Mouse (Mus musculus): ENCODE results near the gene Olfr603. TPM values are rescaled to one million over a fixed set of nuclear protein-coding genes. Genes with fewer than 3 reads are reported as not detected.

The Olfr603 gene
- not detected in 2 replicates for polyA plus RNA-seq (2012; rRNA removed)

GRCm38 (mm10) chr7:103386077-103386476 is at the start of gene Olfr603:
Gene Olfr603, minus strand, starts transcription at chr7:103386177.

GRCm38 (mm10) chr7:103414772-103415171 is 28.8 kb upstream of the Olfr603 start, which contains the start of gene Usp17lc:
Gene Usp17lc, plus strand, starts transcription at chr7:103415072.

GRCm38 (mm10) chr7:103362555-103362954 is 23.4 kb downstream of the Olfr603 start, which contains the start of gene Olfr601:
Gene Olfr601, minus strand, starts transcription at chr7:103362655.

GRCm38 (mm10) chr7:103349569-103349968 is 36.4 kb downstream of the Olfr603 start, which contains the start of gene Olfr600:
Gene Olfr600, minus strand, starts transcription at chr7:103349669.

GRCm38 (mm10) chr7:103335617-103336016 is 50.4 kb downstream of the Olfr603 start, which contains the start of gene Olfr599:
Gene Olfr599, plus strand, starts transcription at chr7:103335917.

Other genes with a start within 250 kb of the Olfr603 start
- gene Olfr588-ps1, start 245.3 kb downstream of the Olfr603 start, polyA plus RNA-seq (2012; rRNA removed) = not detected in 2 replicates
- gene Olfr589, start 229.8 kb downstream of the Olfr603 start, polyA plus RNA-seq (2012; rRNA removed) = not detected in 2 replicates
- not detected in 2 replicates for gene Olfr591, start 207.8 kb downstream of the Olfr603 start, polyA plus RNA-seq (2012; rRNA removed)
- gene Olfr592, start 201.4 kb downstream of the Olfr603 start, polyA plus RNA-seq (2012; rRNA removed) = not detected in 2 replicates
- gene Olfr593, start 174.3 kb downstream of the Olfr603 start, polyA plus RNA-seq (2012; rRNA removed) = not detected in 2 replicates
- gene Olfr594, start 169.2 kb downstream of the Olfr603 start, polyA plus RNA-seq (2012; rRNA removed) = not detected in 2 replicates
- gene Usp17ld, start 133.7 kb downstream of the Olfr603 start, polyA plus RNA-seq (2012; rRNA removed) = not detected in 2 replicates
- not detected in 2 replicates for gene Olfr596, start 80.5 kb downstream of the Olfr603 start, polyA plus RNA-seq (2012; rRNA removed)
- gene Olfr597, start 69.9 kb downstream of the Olfr603 start, polyA plus RNA-seq (2012; rRNA removed) = not detected in 2 replicates
- not detected in 2 replicates for gene Olfr598, start 62.6 kb downstream of the Olfr603 start, polyA plus RNA-seq (2012; rRNA removed)
- not detected in 2 replicates for gene Olfr599, start 50.3 kb downstream of the Olfr603 start, polyA plus RNA-seq (2012; rRNA removed)
- not detected in 2 replicates for gene Olfr600, start 36.5 kb downstream of the Olfr603 start, polyA plus RNA-seq (2012; rRNA removed)
- not detected in 2 replicates for gene Olfr601, start 23.5 kb downstream of the Olfr603 start, polyA plus RNA-seq (2012; rRNA removed)
- gene Usp17lc, start 28.9 kb upstream of the Olfr603 start, polyA plus RNA-seq (2012; rRNA removed) = not detected in 2 replicates
- not detected in 2 replicates for gene Olfr605, start 59.3 kb upstream of the Olfr603 start, polyA plus RNA-seq (2012; rRNA removed)
- gene Olfr606, start 62.9 kb upstream of the Olfr603 start, polyA plus RNA-seq (2012; rRNA removed) = not detected in 2 replicates
- not detected in 2 replicates for gene Olfr607, start 78.0 kb upstream of the Olfr603 start, polyA plus RNA-seq (2012; rRNA removed)
- gene Olfr608, start 83.7 kb upstream of the Olfr603 start, polyA plus RNA-seq (2012; rRNA removed) = not detected in 2 replicates
- not detected in 2 replicates for gene Olfr609, start 111.9 kb upstream of the Olfr603 start, polyA plus RNA-seq (2012; rRNA removed)
- gene Olfr610, start 125.9 kb upstream of the Olfr603 start, polyA plus RNA-seq (2012; rRNA removed) = not detected in 2 replicates
- gene Olfr611, start 134.7 kb upstream of the Olfr603 start, polyA plus RNA-seq (2012; rRNA removed) = not detected in 2 replicates
- not detected in 2 replicates for gene Olfr612, start 156.5 kb upstream of the Olfr603 start, polyA plus RNA-seq (2012; rRNA removed)
- not detected in 2 replicates for gene Olfr613, start 161.9 kb upstream of the Olfr603 start, polyA plus RNA-seq (2012; rRNA removed)
- not detected in 2 replicates for gene Olfr615, start 169.9 kb upstream of the Olfr603 start, polyA plus RNA-seq (2012; rRNA removed)
- not detected in 2 replicates for gene Olfr616, start 183.0 kb upstream of the Olfr603 start, polyA plus RNA-seq (2012; rRNA removed)
- not detected in 2 replicates for gene Olfr617, start 186.9 kb upstream of the Olfr603 start, polyA plus RNA-seq (2012; rRNA removed)
- not detected in 2 replicates for gene Olfr618, start 203.9 kb upstream of the Olfr603 start, polyA plus RNA-seq (2012; rRNA removed)
- not detected in 2 replicates for gene Olfr619, start 214.4 kb upstream of the Olfr603 start, polyA plus RNA-seq (2012; rRNA removed)
- gene Olfr620, start 226.4 kb upstream of the Olfr603 start, polyA plus RNA-seq (2012; rRNA removed) = not detected in 2 replicates